Mouse (Mus musculus) retina, adult 2 months (tissue): ENCODE measurements around the gene Ndufs2.
"Not testable (repeated sequence)": the region's sequence is repeated elsewhere in the genome, so short reads cannot be mapped to it uniquely, and the experiment has no call there.

Source experiments
- DNase-seq: peaks from one replicate; pipeline ENCODE4 v3.0.0-alpha.2; 2012; ENCODE audit warnings: low read depth, low spot score

The Ndufs2 gene

DNA sequence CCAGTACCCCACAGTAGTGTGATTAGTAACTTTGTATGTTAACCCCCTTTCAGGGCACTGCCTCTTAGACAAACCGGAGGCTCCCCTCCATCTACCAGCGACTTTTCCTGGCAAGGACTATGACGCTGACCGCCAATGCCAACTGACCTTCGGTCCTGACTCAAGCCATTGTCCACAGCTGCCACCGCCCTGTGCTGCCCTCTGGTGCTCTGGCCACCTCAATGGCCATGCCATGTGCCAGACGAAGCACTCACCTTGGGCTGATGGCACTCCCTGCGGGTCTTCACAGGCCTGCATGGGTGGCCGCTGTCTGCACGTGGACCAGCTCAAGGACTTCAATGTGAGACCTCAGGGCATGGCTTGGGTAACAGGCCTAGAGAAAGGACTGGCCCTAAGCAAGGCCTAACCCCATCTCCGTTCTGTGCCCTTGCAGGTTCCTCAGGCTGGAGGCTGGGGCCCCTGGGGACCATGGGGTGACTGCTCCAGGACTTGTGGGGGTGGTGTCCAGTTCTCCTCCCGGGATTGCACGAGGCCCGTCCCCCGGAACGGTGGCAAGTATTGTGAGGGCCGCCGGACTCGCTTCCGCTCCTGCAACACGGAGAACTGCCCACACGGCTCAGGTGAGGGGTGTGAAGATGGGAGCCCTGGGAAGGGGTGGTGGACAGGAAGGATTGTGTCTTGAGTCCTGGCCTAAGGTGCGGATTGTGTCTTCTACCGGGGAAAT lies 5.1 kb upstream of the Ndufs2 start:
- no peak for DNase-seq

GRCm38 (mm10) chr1:171252415-171252814 lies 1.2 kb upstream of the Ndufs2 start:
- no peak for DNase-seq

- no peak for DNase-seq
These were observed 571 bp upstream of the Ndufs2 start for GRCm38 (mm10) chr1:171251594-171252324.

- no peak for DNase-seq
These were observed 1.1 kb downstream of the Ndufs2 start, which contains the start of gene Adamts4 for GRCm38 (mm10) chr1:171249913-171250600. Adamts4 (plus strand) TSS chr1:171250421.

DNA sequence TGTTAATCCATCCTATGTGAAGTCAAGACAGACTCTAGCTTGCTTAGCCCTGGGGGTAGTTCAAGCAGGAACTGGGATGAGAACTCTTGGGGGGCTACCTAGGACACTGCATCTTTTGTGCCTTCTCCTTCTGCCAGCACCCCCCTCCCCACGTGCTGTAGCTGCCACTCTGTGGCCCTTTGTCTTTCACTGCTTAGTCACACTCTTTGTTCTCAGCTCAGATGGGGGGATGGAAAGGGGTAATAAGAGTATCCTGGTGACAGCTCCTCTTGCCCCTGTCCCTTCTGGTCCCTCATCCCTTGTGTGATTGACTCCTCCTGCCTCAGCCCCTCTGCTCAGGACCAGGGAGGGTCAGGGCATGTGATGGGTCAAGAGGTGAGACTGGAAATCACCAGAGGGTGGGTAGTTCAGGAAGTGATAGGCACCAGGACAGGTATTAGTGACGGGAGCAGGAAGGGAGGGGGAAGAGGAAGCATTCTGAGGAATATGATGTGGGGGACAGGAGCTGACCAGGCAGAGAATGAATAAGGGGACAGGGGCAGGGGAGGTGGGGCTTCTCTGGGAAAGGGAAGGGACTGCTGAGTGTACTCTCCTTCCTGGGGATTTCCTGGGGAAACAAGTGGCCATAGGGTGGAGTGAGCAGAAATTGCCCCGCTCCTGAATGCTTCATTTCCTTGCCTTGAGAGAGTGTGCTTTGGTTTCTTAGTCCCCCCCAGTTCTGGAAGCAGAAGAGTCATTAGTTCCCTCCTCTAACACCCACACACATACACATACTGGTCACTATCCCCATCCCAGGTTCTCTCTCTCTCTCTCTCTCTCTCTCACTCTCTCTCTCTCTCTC lies 2.6 kb downstream of the Ndufs2 start:
- DNase-seq, result no peak

DNA sequence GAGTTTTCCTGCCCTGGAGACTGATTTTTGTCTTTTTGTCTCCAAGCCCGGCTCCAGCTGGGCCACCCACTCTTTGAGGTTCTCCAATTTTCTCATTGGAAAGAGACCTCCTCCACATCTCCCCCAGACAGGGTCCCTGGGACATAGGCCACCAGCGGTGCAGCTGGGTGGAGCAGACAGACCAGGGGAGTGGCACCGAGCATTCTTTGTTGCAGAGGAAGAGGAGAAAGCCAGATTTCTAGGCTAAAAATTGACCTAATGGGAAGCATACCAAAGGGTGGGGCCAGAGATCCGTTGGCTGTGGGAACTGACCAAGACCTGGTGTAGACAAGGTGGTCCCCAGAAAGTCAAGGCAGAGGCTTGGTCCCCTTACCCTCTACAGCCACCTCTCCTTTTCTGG lies 3.3 kb downstream of the Ndufs2 start:
- no peak for DNase-seq

- DNase-seq, result no peak
These were observed 3.7 kb downstream of the Ndufs2 start for GRCm38 (mm10) chr1:171247453-171247841.

- peak; percentile 98 for DNase-seq
These were observed 4.3 kb downstream of the Ndufs2 start for GRCm38 (mm10) chr1:171246709-171247452.

DNA sequence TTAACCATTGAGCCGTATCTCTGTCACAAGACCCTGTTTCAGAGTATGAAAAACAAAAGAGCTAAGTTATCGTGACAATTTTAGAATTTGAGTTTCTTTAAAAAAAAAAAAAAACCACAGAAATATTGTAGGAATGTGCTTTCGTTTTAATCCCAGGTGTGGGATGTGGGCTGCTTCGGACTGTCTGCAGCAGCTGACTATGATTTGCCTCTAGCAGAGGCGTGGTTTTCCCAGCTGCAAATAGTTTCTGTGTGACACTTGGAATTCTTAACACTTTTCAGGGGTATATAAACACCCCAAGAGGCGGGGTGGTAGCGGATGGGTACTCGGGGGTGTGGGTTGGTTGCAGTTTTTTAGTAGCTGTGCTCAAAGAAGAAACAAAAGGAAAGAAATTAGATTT lies 5.8 kb downstream of the Ndufs2 start:
- no peak for DNase-seq

DNA sequence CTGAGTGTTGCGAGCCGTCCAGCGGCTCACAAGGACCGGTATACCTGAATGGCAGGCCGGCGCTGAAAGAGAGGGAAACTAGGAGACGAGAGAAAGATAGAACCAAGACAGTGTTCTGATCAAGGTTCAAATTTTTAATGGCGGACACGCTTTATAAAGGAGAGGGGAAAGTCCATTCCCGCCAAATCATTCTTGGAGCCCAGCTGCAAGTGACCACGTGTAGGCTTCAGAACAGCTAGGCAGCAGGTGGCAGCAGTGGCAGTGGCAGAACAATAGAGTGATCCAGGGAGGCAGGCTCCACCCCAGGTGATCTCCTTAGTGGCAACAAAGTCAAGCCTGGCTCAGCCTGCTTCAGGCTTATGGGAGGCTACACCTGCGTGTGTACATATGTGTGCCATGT lies 9.2 kb downstream of the Ndufs2 start:
- DNase-seq, result not testable (repeated sequence)

DNA sequence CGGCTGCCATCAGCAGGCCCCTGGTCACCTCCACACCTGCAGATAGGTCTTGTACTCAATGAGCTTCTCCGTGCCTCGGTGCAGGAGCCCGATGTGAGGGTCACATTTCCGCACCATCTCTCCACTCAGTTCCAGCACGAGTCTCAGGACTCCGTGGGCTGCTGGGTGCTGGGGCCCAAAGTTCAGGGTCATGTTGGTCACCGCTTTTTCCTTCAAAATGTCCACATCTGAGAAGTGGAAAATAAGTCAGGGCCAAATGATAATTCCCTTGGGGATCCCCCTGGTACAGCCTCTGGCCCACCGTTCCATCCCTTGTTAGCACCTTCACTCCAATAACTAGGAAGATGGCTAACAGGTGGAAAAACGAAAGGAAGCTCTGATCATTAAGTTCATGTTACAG lies 10.3 kb downstream of the Ndufs2 start:
- no peak for DNase-seq

GRCm38 (mm10) chr1:171239992-171240744 lies 11.0 kb downstream of the Ndufs2 start:
- no peak for DNase-seq

- DNase-seq, result peak; percentile 62
These were observed 12.7 kb downstream of the Ndufs2 start for GRCm38 (mm10) chr1:171238463-171238862.

DNA sequence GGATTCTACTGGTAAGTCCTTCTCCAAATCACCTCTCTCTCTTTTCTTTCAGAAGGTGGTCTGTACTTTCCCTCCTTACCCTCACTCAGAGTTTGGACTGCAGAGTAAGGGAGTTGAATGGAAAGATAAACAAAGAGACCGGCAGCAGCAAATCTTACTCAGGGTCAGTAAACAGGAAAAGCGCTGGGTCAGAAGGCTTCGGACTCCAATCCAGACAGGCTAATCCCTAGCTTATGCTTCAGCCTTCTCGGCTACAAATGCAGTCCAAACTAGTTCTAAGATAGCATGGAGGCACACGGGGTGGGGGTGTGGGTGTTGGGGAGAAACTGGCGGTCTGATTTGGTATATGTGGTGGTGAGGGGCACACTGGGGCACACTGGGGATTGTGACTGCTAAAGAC lies 13.8 kb downstream of the Ndufs2 start:
- peak; percentile 61 for DNase-seq

DNA sequence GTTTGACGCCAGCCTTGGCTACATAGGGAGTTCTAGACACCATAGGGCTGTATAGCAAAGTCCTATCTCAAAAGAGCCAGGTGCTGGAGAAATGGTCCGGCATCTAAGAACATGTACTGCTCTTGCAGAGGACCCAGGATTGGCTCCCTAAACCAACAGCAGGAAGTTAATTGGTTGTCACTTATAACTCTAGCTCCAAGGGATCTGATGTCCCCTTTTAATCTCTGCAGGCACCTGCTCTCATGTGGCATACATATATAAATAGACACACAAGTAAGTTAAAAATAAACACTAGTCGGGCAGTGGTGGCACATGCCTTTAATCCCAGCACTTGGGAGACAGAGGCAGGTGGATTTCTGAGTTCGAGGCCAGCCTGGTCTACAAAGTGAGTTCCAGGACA lies 15.4 kb downstream of the Ndufs2 start:
- no peak for DNase-seq

DNA sequence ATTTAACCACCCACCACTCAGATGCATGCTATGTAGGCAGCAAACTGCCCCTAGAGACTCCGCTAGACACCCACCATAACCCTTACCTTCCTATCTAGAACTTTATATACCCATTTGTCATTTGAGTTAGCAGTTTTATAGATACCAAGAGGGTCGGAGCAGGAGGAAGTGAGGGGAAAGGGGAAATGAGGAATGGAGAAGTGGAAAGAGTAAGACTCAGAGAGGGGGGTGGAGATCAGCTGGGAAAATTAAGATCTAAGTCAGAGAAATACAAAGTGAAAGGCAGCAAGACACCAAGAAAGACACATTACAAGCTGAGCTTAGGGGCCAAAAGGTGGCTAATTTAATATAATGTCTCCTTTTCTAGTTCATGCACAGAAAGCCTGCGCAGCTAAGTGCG lies 16.6 kb downstream of the Ndufs2 start:
- DNase-seq, result no peak

DNA sequence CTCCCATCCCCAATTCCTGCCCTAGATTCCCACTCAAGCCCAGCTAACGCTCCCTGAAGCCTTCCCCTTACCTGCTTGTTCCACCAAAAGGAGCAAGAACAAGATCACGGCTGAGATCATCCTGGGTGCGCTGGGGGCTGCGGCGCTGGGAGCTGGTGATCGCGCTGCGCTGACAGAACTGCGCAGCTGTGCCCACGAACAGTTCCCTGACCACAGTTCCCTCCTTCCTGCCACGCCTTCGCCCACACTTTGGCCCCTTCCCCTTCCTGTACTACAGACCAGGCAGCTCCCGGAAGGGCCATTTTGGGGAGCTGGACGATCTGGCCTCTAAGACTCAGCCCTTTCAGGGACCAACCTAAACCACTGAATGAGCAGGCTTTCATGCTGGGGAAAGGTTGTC lies 17.1 kb downstream of the Ndufs2 start, which contains the start of gene Fcer1g:
Gene Fcer1g (minus strand): TSS at position 240 of the 400 bp plus-strand sequence.
- no peak for DNase-seq

DNA sequence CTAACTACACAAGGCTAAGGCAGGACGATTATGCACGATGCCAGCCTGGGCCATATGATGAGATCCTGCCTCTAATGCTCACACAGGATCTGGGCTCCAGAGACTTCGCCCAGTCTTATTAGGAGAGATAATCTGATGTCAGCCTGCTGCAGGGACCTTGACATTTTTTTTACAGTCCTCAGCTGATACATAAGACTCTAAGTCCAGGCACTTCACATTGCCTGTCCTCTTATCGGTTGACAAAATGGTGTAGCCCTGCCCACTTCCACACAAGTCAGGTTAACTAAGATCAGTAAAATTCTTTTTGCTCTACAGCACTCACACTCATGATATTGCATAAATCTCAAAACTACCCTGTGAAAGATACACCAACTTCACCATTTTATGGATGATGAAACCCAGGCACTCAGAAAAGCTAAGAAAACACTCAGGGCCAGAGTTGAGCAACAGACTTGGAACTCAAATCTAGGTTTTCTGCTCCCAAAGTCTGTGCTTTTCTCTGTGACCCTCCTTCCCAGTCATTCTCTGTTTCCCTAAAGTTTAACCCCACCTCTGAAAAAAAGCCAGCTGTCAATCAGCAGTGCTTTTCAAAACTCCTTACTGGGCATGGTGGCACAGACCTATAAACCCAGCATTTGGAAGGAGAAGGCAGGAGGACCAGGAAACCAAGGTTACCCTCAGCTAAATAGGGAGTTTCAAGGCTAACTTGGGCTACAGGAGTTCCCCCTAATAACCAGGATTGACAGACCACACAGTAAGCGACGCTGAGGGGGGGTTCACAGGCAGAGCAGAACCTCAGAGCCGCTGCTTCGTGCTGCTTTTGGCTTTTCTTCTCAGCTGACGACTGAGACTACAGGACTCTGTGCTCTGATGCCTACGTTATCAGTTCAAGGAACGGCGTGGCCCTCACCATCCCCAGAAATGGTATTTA lies 18.1 kb downstream of the Ndufs2 start:
- DNase-seq, result no peak

DNA sequence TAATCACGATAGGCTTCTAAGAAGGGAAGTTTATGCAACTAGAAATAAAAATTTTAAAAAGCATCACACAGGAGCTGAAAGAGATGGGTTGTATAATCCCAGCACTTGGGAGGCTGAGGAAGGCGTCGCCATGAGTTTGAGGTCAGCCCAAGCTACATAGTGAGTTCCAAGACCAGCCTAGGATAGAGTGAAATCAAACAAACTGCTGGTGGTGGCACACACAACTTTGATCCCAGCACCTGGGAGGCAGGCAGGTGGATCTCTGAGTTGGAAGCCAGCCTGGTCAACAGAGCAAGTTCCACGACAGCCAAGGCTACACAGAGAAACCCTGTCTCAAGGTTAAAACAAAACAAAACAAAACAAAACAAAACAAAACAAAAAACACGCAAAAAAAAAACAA lies 18.8 kb downstream of the Ndufs2 start:
- DNase-seq, result no peak
